Mouse (Mus musculus): ENCODE data around the gene Tmem132c. TPM values are rescaled to one million over a fixed set of nuclear protein-coding genes. Genes with fewer than 3 reads are reported as not detected.

Gene Tmem132c
- polyA plus RNA-seq, 1 experiment: not detected

DNA sequence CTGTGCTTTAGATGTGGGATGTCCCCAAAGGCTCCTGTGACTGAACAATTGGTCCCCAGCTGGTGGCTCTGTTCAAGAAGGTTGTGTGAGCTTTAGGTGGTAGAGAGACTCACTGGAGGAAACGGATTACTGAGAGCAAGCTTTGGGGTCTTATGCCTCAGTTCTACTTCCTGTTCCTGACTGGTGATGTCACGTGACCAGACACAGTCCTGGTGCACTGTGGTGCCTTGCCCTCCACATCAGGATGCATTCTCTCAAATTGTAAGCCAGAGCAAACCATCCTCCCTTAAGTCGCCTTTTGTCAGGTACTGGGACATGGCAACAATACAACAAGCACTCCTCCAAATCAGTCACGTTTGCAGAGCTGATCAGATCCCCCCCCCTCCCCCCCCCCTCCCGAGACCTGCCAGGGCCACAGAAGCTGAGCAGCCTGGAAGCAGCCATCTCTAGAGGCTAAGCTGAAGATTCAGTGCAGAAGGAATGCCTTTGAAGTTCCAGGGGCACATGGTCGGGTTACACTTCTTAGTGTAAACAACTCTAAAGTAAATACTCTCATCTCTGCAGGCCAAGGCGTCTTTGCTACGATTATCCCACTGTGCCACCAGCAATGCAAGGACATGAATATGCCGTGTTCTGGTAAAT, 164.5 kb downstream of the Tmem132c start:
- Histone ChIP-seq H3K4me2 (ENCODE audit: low read depth) (no peak overlapping the region), H3K27me3 (ENCODE audit: control insufficient read depth, insufficient read depth, insufficient read length) (no peaks in the 10 kb centered on the region), H3K79me2 (ENCODE audit: control insufficient read depth, insufficient read depth) (no peaks in the 10 kb centered on the region), H3K36me3 (ENCODE audit: control insufficient read depth, insufficient read depth) (no peaks in the 10 kb centered on the region), H3K4me3 (no peak overlapping the region), H3ac (ENCODE audit: control insufficient read depth, insufficient read length) (no peak overlapping the region)
- no peak for TF ChIP-seq MYOG (IDR thresholded peaks at IDR 0.05; ENCODE audit: control insufficient read depth in 1 of 3, insufficient read depth in 1 of 3, insufficient read length in 2 of 3, low read depth in 2 of 3)
- TF ChIP-seq MAX (IDR thresholded peaks at IDR 0.05; ENCODE audit: low read depth): no peak
- no peak for TF ChIP-seq TCF12 (IDR thresholded peaks at IDR 0.05; ENCODE audit: insufficient read depth, poor library complexity, severe bottlenecking)
- TF ChIP-seq E2F4 (IDR thresholded peaks at IDR 0.05; ENCODE audit: insufficient read depth): no peak
- TF ChIP-seq POLR2A (IDR thresholded peaks at IDR 0.05; ENCODE audit: insufficient read length, low read depth): no peak
- TF ChIP-seq CEBPB (IDR thresholded peaks at IDR 0.05; ENCODE audit: insufficient read depth, poor library complexity, severe bottlenecking): no peak
- no peak for TF ChIP-seq MYOD1 (IDR thresholded peaks at IDR 0.05; ENCODE audit: control insufficient read depth in 1 of 3, insufficient read length in 2 of 3, low read depth in 2 of 3)
- TF ChIP-seq SRF (IDR thresholded peaks at IDR 0.05; ENCODE audit: control insufficient read depth, insufficient read length, low read depth): no peak
- TF ChIP-seq POLR2AphosphoS2 (IDR thresholded peaks at IDR 0.05; ENCODE audit: insufficient read length, low read depth): no peak
- TF ChIP-seq REST (IDR thresholded peaks at IDR 0.05; ENCODE audit: insufficient read depth, insufficient read length): no peak

DNA sequence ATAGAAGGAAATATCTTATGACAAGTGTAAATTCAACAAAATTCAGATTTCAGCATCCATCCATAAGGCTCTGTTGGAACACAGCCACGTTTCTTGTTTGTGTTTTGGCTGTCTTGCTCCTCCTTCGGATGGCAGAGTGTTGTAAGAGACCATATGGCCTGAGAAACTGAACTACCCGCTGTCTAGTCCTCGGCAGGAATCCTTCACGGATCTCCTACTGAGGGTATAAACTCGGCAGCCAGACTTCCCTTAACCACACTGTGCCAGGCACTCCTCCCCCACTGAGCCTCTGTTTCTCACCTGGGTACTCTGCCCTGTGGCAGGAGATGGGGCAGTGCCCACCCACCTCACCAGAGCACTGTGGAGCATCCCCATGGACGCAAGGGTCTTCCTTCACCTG, 174.9 kb downstream of the Tmem132c start:
- Histone ChIP-seq H3K36me3 (ENCODE audit: control insufficient read depth, insufficient read depth) (no peaks in the 10 kb centered on the region), H3K4me2 (ENCODE audit: low read depth) (no peak overlapping the region), H3K4me3 (no peak overlapping the region), H3ac (ENCODE audit: control insufficient read depth, insufficient read length) (no peak overlapping the region), H3K79me2 (ENCODE audit: control insufficient read depth, insufficient read depth) (no peaks in the 10 kb centered on the region), H3K27me3 (ENCODE audit: control insufficient read depth, insufficient read depth, insufficient read length) (no peaks in the 10 kb centered on the region)
- TF ChIP-seq E2F4 (IDR thresholded peaks at IDR 0.05; ENCODE audit: insufficient read depth): no peak
- no peak for TF ChIP-seq MYOG (IDR thresholded peaks at IDR 0.05; ENCODE audit: control insufficient read depth in 1 of 3, insufficient read depth in 1 of 3, insufficient read length in 2 of 3, low read depth in 2 of 3)
- no peak for TF ChIP-seq POLR2A (IDR thresholded peaks at IDR 0.05; ENCODE audit: insufficient read length, low read depth)
- no peak for TF ChIP-seq MAX (IDR thresholded peaks at IDR 0.05; ENCODE audit: low read depth)
- no peak for TF ChIP-seq MYOD1 (IDR thresholded peaks at IDR 0.05; ENCODE audit: control insufficient read depth in 1 of 3, insufficient read length in 2 of 3, low read depth in 2 of 3)

DNA sequence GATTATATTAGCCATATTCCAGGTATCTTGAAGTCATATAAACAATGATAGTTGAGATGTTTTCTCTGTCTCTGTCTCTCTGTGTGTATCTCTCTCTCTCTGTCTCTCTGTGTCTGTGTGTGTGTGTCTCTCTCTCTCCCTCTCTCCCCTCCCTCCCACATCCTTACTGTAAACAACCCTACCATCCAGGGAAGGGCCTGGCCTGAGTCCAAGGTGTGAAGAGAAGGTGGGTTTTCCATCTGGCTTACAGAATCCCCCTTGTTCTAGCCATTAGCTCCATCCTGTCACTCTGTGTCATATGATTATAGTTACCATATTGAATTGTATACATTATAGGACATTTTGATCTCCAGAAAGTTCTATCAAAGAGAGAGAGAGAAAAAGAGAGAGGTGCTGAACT, 182.3 kb downstream of the Tmem132c start:
- H3ac ChIP-seq (ENCODE audit: control insufficient read depth, insufficient read length): no peak overlapping the region
- no peaks in the 10 kb centered on the region for H3K36me3 ChIP-seq (ENCODE audit: control insufficient read depth, insufficient read depth)
- TF ChIP-seq TCF12 (IDR thresholded peaks at IDR 0.05; ENCODE audit: insufficient read depth, poor library complexity, severe bottlenecking) (no peak), TCF3 (IDR thresholded peaks at IDR 0.05; ENCODE audit: insufficient read length, low read depth) (no peak), POLR2A (IDR thresholded peaks at IDR 0.05; ENCODE audit: insufficient read length, low read depth) (no peak), POLR2AphosphoS2 (IDR thresholded peaks at IDR 0.05; ENCODE audit: insufficient read length, low read depth) (no peak), MYOD1 (IDR thresholded peaks at IDR 0.05; ENCODE audit: control insufficient read depth in 1 of 3, insufficient read length in 2 of 3, low read depth in 2 of 3) (no peak), REST (IDR thresholded peaks at IDR 0.05; ENCODE audit: insufficient read depth, insufficient read length) (no peak)
- no peak overlapping the region for H3K4me3 ChIP-seq
- no peak overlapping the region for H3K4me2 ChIP-seq (ENCODE audit: low read depth)
- H3K27me3 ChIP-seq (ENCODE audit: control insufficient read depth, insufficient read depth, insufficient read length): no peaks in the 10 kb centered on the region
- H3K79me2 ChIP-seq (ENCODE audit: control insufficient read depth, insufficient read depth): no peaks in the 10 kb centered on the region

- H3ac ChIP-seq (ENCODE audit: control insufficient read depth, insufficient read length): no peak overlapping the region
- no peak overlapping the region for H3K4me3 ChIP-seq
- TF ChIP-seq MYOG (IDR thresholded peaks at IDR 0.05; ENCODE audit: control insufficient read depth in 1 of 3, insufficient read depth in 1 of 3, insufficient read length in 2 of 3, low read depth in 2 of 3): no peak
- no peak for TF ChIP-seq E2F4 (IDR thresholded peaks at IDR 0.05; ENCODE audit: insufficient read depth)
- no peak for TF ChIP-seq TCF3 (IDR thresholded peaks at IDR 0.05; ENCODE audit: insufficient read length, low read depth)
- no peak for TF ChIP-seq MAX (IDR thresholded peaks at IDR 0.05; ENCODE audit: low read depth)
- no peak for TF ChIP-seq POLR2AphosphoS2 (IDR thresholded peaks at IDR 0.05; ENCODE audit: insufficient read length, low read depth)
- no peak for TF ChIP-seq MYOD1 (IDR thresholded peaks at IDR 0.05; ENCODE audit: control insufficient read depth in 1 of 3, insufficient read length in 2 of 3, low read depth in 2 of 3)
- TF ChIP-seq POLR2A (IDR thresholded peaks at IDR 0.05; ENCODE audit: insufficient read length, low read depth): no peak
- TF ChIP-seq CEBPB (IDR thresholded peaks at IDR 0.05; ENCODE audit: insufficient read depth, poor library complexity, severe bottlenecking): no peak
- no peak for TF ChIP-seq TCF12 (IDR thresholded peaks at IDR 0.05; ENCODE audit: insufficient read depth, poor library complexity, severe bottlenecking)
- no peak for TF ChIP-seq USF1 (IDR thresholded peaks at IDR 0.05; ENCODE audit: low read depth)
- TF ChIP-seq SRF (IDR thresholded peaks at IDR 0.05; ENCODE audit: control insufficient read depth, insufficient read length, low read depth): no peak
- no peak for TF ChIP-seq REST (IDR thresholded peaks at IDR 0.05; ENCODE audit: insufficient read depth, insufficient read length)
- H3K4me2 ChIP-seq (ENCODE audit: low read depth): no peak overlapping the region
- no peaks in the 10 kb centered on the region for H3K79me2 ChIP-seq (ENCODE audit: control insufficient read depth, insufficient read depth)
- no peaks in the 10 kb centered on the region for H3K27me3 ChIP-seq (ENCODE audit: control insufficient read depth, insufficient read depth, insufficient read length)
- no peaks in the 10 kb centered on the region for H3K36me3 ChIP-seq (ENCODE audit: control insufficient read depth, insufficient read depth)
These were observed 187.5 kb downstream of the Tmem132c start for GRCm38 (mm10) chr5:127429124-127429523.

DNA sequence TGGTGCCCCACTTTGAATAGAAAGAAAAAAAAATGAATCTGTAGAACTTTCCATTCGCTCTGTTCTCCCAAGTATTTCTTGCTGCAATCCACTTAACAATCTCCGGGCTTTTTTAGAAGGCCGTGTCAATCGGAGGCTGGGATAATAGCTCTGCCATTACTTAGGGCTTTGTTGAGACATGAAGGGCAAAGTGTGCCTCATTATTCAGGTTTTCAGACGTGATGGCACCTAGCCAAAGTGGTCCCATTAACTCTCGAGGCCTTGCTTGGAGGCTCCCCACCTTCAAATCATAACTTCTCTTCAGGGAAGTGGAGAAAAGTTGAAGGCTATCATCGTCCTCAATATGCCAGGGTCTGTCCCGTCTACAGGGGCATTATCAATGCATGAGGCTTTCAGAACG, 190.0 kb downstream of the Tmem132c start:
- Histone ChIP-seq H3K27me3 (ENCODE audit: control insufficient read depth, insufficient read depth, insufficient read length) (no peaks in the 10 kb centered on the region), H3ac (ENCODE audit: control insufficient read depth, insufficient read length) (no peak overlapping the region), H3K79me2 (ENCODE audit: control insufficient read depth, insufficient read depth) (no peaks in the 10 kb centered on the region), H3K4me2 (ENCODE audit: low read depth) (no peak overlapping the region), H3K36me3 (ENCODE audit: control insufficient read depth, insufficient read depth) (no peaks in the 10 kb centered on the region), H3K4me3 (no peak overlapping the region)
- TF ChIP-seq USF1 (IDR thresholded peaks at IDR 0.05; ENCODE audit: low read depth): no peak
- no peak for TF ChIP-seq MYOG (IDR thresholded peaks at IDR 0.05; ENCODE audit: control insufficient read depth in 1 of 3, insufficient read depth in 1 of 3, insufficient read length in 2 of 3, low read depth in 2 of 3)
- TF ChIP-seq CEBPB (IDR thresholded peaks at IDR 0.05; ENCODE audit: insufficient read depth, poor library complexity, severe bottlenecking): no peak
- no peak for TF ChIP-seq TCF3 (IDR thresholded peaks at IDR 0.05; ENCODE audit: insufficient read length, low read depth)
- no peak for TF ChIP-seq POLR2AphosphoS2 (IDR thresholded peaks at IDR 0.05; ENCODE audit: insufficient read length, low read depth)
- TF ChIP-seq MYOD1 (IDR thresholded peaks at IDR 0.05; ENCODE audit: control insufficient read depth in 1 of 3, insufficient read length in 2 of 3, low read depth in 2 of 3): no peak
- TF ChIP-seq MAX (IDR thresholded peaks at IDR 0.05; ENCODE audit: low read depth): no peak
- no peak for TF ChIP-seq TCF12 (IDR thresholded peaks at IDR 0.05; ENCODE audit: insufficient read depth, poor library complexity, severe bottlenecking)
- TF ChIP-seq REST (IDR thresholded peaks at IDR 0.05; ENCODE audit: insufficient read depth, insufficient read length): no peak
- no peak for TF ChIP-seq POLR2A (IDR thresholded peaks at IDR 0.05; ENCODE audit: insufficient read length, low read depth)
- no peak for TF ChIP-seq E2F4 (IDR thresholded peaks at IDR 0.05; ENCODE audit: insufficient read depth)
- TF ChIP-seq SRF (IDR thresholded peaks at IDR 0.05; ENCODE audit: control insufficient read depth, insufficient read length, low read depth): no peak

Data from myocyte (in vitro differentiated cells).